Mouse (Mus musculus): Measurements from ENCODE around the gene Fam171a2. TPM values are rescaled to one million over a fixed set of nuclear protein-coding genes. Genes with fewer than 3 reads are reported as not detected.

The Fam171a2 gene
- polyA plus RNA-seq, 1 experiment from 2014 or later, result 7.9 TPM

GRCm38 (mm10) chr11:102443740-102444139, 3.7 kb downstream of the Fam171a2 start:
- H3K4me1 ChIP-seq (ENCODE audit: control insufficient read depth, insufficient read depth, low read length), result peaks cover 22% of the 10 kb centered on the region

GRCm38 (mm10) chr11:102442089-102442488, 5.4 kb downstream of the Fam171a2 start:
- peaks cover 29% of the 10 kb centered on the region for H3K4me1 ChIP-seq (ENCODE audit: control insufficient read depth, insufficient read depth, low read length)
- 94% methylated on average over 6 of the region's 6 CpGs for WGBS

More at GRCm38 (mm10) chr11:102443740-102444139, 3.7 kb downstream of the Fam171a2 start:
- peaks cover 4% of the 10 kb centered on the region; the same call in 1 of the 2 replicates for H3K36me3 ChIP-seq (ENCODE audit: control insufficient read depth, insufficient read depth, low read length)
- no peak overlapping the region for H3K4me3 ChIP-seq (ENCODE audit: low read depth, low read length)
- DNase-seq (ENCODE audit: low spot score), result no peak
- 56% methylated on average over 12 of the region's 12 CpGs for whole genome bisulfite sequencing
- H3K9ac ChIP-seq (ENCODE audit: low read length), result no peak overlapping the region
- H3K4me2 ChIP-seq (ENCODE audit: low read depth, severe bottlenecking), result no peak overlapping the region
- 0 out of 2 replicates have a peak, but pooled peaks cover 5% of the 10 kb centered on the region for H3K27me3 ChIP-seq (ENCODE audit: control insufficient read depth, insufficient read depth, low read length)
- H3K9me3 ChIP-seq (ENCODE audit: control insufficient read depth, low read length), result no peaks in the 10 kb centered on the region
- no peak overlapping the region for H3K27ac ChIP-seq (replicated peaks; ENCODE audit: low read depth, low read length)
- no peak for ATAC-seq (ENCODE audit: insufficient number of reproducible peaks, low FRiP score, low TSS enrichment, low read depth)

GRCm38 (mm10) chr11:102441434-102441833, 6.0 kb downstream of the Fam171a2 start:
- 0 out of 2 replicates have a peak, but pooled peaks cover 4% of the 10 kb centered on the region for H3K27me3 ChIP-seq (ENCODE audit: control insufficient read depth, insufficient read depth, low read length)
- ATAC-seq (ENCODE audit: insufficient number of reproducible peaks, low FRiP score, low TSS enrichment, low read depth), result no peak

More at GRCm38 (mm10) chr11:102442089-102442488, 5.4 kb downstream of the Fam171a2 start:
- Histone ChIP-seq H3K4me3 (ENCODE audit: low read depth, low read length) (no peak overlapping the region), H3K27ac (replicated peaks; ENCODE audit: low read depth, low read length) (no peak overlapping the region), H3K27me3 (ENCODE audit: control insufficient read depth, insufficient read depth, low read length) (0 out of 2 replicates have a peak, but pooled peaks cover 4% of the 10 kb centered on the region), H3K9ac (ENCODE audit: low read length) (no peak overlapping the region), H3K9me3 (ENCODE audit: control insufficient read depth, low read length) (no peaks in the 10 kb centered on the region), H3K4me2 (ENCODE audit: low read depth, severe bottlenecking) (no peak overlapping the region), H3K36me3 (ENCODE audit: control insufficient read depth, insufficient read depth, low read length) (peaks cover 4% of the 10 kb centered on the region; the same call in 1 of the 2 replicates)
- ATAC-seq (ENCODE audit: insufficient number of reproducible peaks, low FRiP score, low TSS enrichment, low read depth), result no peak
- no peak for DNase-seq (ENCODE audit: low spot score)

GRCm38 (mm10) chr11:102440255-102440654, 7.2 kb downstream of the Fam171a2 start:
- Histone ChIP-seq H3K9ac (ENCODE audit: low read length) (no peak overlapping the region), H3K36me3 (ENCODE audit: control insufficient read depth, insufficient read depth, low read length) (peaks cover 10% of the 10 kb centered on the region), H3K4me1 (ENCODE audit: control insufficient read depth, insufficient read depth, low read length) (peaks cover 17% of the 10 kb centered on the region), H3K4me2 (ENCODE audit: low read depth, severe bottlenecking) (no peak overlapping the region), H3K4me3 (ENCODE audit: low read depth, low read length) (no peak overlapping the region), H3K27ac (replicated peaks; ENCODE audit: low read depth, low read length) (no peak overlapping the region), H3K9me3 (ENCODE audit: control insufficient read depth, low read length) (no peaks in the 10 kb centered on the region), H3K27me3 (ENCODE audit: control insufficient read depth, insufficient read depth, low read length) (0 out of 2 replicates have a peak, but pooled peaks cover 4% of the 10 kb centered on the region)
- ATAC-seq (ENCODE audit: insufficient number of reproducible peaks, low FRiP score, low TSS enrichment, low read depth) (no peak), DNase-seq (ENCODE audit: low spot score) (no peak)
- WGBS, result 87% methylated on average over 8 of the region's 8 CpGs

More at GRCm38 (mm10) chr11:102441434-102441833, 6.0 kb downstream of the Fam171a2 start:
- Histone ChIP-seq H3K4me2 (ENCODE audit: low read depth, severe bottlenecking) (no peak overlapping the region), H3K4me3 (ENCODE audit: low read depth, low read length) (no peak overlapping the region), H3K9me3 (ENCODE audit: control insufficient read depth, low read length) (no peaks in the 10 kb centered on the region), H3K36me3 (ENCODE audit: control insufficient read depth, insufficient read depth, low read length) (peaks cover 4% of the 10 kb centered on the region; the same call in 1 of the 2 replicates), H3K4me1 (ENCODE audit: control insufficient read depth, insufficient read depth, low read length) (peaks cover 28% of the 10 kb centered on the region), H3K9ac (ENCODE audit: low read length) (no peak overlapping the region), H3K27ac (replicated peaks; ENCODE audit: low read depth, low read length) (no peak overlapping the region)
- no peak for DNase-seq (ENCODE audit: low spot score)
- WGBS, result 78% methylated on average over 3 of the region's 3 CpGs

GRCm38 (mm10) chr11:102439093-102440082, 8.1 kb downstream of the Fam171a2 start:
- Histone ChIP-seq H3K4me2 (ENCODE audit: low read depth, severe bottlenecking) (no peak overlapping the region), H3K4me3 (ENCODE audit: low read depth, low read length) (no peak overlapping the region), H3K9ac (ENCODE audit: low read length) (no peak overlapping the region), H3K27me3 (ENCODE audit: control insufficient read depth, insufficient read depth, low read length) (0 out of 2 replicates have a peak, but pooled peaks cover 4% of the 10 kb centered on the region), H3K27ac (replicated peaks; ENCODE audit: low read depth, low read length) (no peak overlapping the region), H3K4me1 (ENCODE audit: control insufficient read depth, insufficient read depth, low read length) (peaks cover 11% of the 10 kb centered on the region), H3K36me3 (ENCODE audit: control insufficient read depth, insufficient read depth, low read length) (peaks cover 12% of the 10 kb centered on the region), H3K9me3 (ENCODE audit: control insufficient read depth, low read length) (no peaks in the 10 kb centered on the region)
- WGBS, result 73% methylated on average over 14 of the region's 14 CpGs
- DNase-seq (ENCODE audit: low spot score), result no peak
- ATAC-seq (ENCODE audit: insufficient number of reproducible peaks, low FRiP score, low TSS enrichment, low read depth), result no peak

GRCm38 (mm10) chr11:102438212-102439092, 9.0 kb downstream of the Fam171a2 start:
- peaks cover 14% of the 10 kb centered on the region for H3K36me3 ChIP-seq (ENCODE audit: control insufficient read depth, insufficient read depth, low read length)
- DNase-seq (ENCODE audit: low spot score), result peak; percentile 98
- H3K9ac ChIP-seq (ENCODE audit: low read length), result peak overlapping the region; percentile 39; the same call in 1 of the 2 replicates
- H3K4me2 ChIP-seq (ENCODE audit: low read depth, severe bottlenecking), result peak overlapping the region; percentile 82
- H3K4me3 ChIP-seq (ENCODE audit: low read depth, low read length), result peak overlapping the region; percentile 32
- H3K27me3 ChIP-seq (ENCODE audit: control insufficient read depth, insufficient read depth, low read length), result 0 out of 2 replicates have a peak, but pooled peaks cover 4% of the 10 kb centered on the region
- peaks cover 11% of the 10 kb centered on the region for H3K4me1 ChIP-seq (ENCODE audit: control insufficient read depth, insufficient read depth, low read length)
- WGBS, result 6% methylated on average over 77 of the region's 77 CpGs
- H3K9me3 ChIP-seq (ENCODE audit: control insufficient read depth, low read length), result no peaks in the 10 kb centered on the region
- no peak overlapping the region for H3K27ac ChIP-seq (replicated peaks; ENCODE audit: low read depth, low read length)
- ATAC-seq (ENCODE audit: insufficient number of reproducible peaks, low FRiP score, low TSS enrichment, low read depth), result peak; percentile 23; the same call in 1 of the 2 replicates

GRCm38 (mm10) chr11:102437120-102438061, 10.1 kb downstream of the Fam171a2 start:
- DNase-seq (ENCODE audit: low spot score), result peak; percentile 75
- 2% methylated on average over 85 of the region's 87 CpGs for WGBS
- H3K9me3 ChIP-seq (ENCODE audit: control insufficient read depth, low read length), result no peaks in the 10 kb centered on the region
- peak overlapping the region; percentile 49 for H3K9ac ChIP-seq (ENCODE audit: low read length)
- H3K36me3 ChIP-seq (ENCODE audit: control insufficient read depth, insufficient read depth, low read length), result peaks cover 14% of the 10 kb centered on the region
- H3K27ac ChIP-seq (replicated peaks; ENCODE audit: low read depth, low read length), result no peak overlapping the region
- 0 out of 2 replicates have a peak, but pooled peaks cover 4% of the 10 kb centered on the region for H3K27me3 ChIP-seq (ENCODE audit: control insufficient read depth, insufficient read depth, low read length)
- peak overlapping the region; percentile 82 for H3K4me2 ChIP-seq (ENCODE audit: low read depth, severe bottlenecking)
- peak overlapping the region; percentile 32 for H3K4me3 ChIP-seq (ENCODE audit: low read depth, low read length)
- peaks cover 11% of the 10 kb centered on the region for H3K4me1 ChIP-seq (ENCODE audit: control insufficient read depth, insufficient read depth, low read length)
- ATAC-seq (ENCODE audit: insufficient number of reproducible peaks, low FRiP score, low TSS enrichment, low read depth), result no peak
